Mouse (Mus musculus): ENCODE measurements around the gene Oaz1.

- TF ChIP-seq CTCF (IDR thresholded peaks at IDR 0.05; ENCODE audit: low read depth), result no peak
- no peak for TF ChIP-seq EP300 (IDR thresholded peaks at IDR 0.05; ENCODE audit: low read depth)
Observed at GRCm38 (mm10) chr10:80845732-80846131, 19.3 kb downstream of the Oaz1 start.
